Mouse (Mus musculus) gastrocnemius, postnatal 10 days (tissue): ENCODE data around the gene Ntng2. TPM values are rescaled to one million over a fixed set of nuclear protein-coding genes. Genes with fewer than 3 reads are reported as not detected.

Experiments
- DNase-seq: peaks from one replicate; pipeline ENCODE4 v3.0.0; 2021; ENCODE audit warnings: mixed read lengths
- long read RNA-seq, 2 experiments: library from polyadenylated mRNA; stranded (forward); transcript quantifications; one replicate each; pipeline ENCODE4 v2.0.0; 2021
- total RNA-seq, 2 experiments: library from RNA; stranded (reverse); gene quantifications; 2 replicates each; pipeline ENCODE4 v1.2.3; 2021

Ntng2 gene
- total RNA-seq = 10 to 100 TPM; 19.5 to 23.9 TPM
- long read RNA-seq, experiment 1 = 0 reads
- long read RNA-seq, experiment 2, partial matches to known transcripts = 0 of 3 reads
- long read RNA-seq, experiment 2, other reads (novel, unspliced or antisense) = 3 of 3 reads

DNA sequence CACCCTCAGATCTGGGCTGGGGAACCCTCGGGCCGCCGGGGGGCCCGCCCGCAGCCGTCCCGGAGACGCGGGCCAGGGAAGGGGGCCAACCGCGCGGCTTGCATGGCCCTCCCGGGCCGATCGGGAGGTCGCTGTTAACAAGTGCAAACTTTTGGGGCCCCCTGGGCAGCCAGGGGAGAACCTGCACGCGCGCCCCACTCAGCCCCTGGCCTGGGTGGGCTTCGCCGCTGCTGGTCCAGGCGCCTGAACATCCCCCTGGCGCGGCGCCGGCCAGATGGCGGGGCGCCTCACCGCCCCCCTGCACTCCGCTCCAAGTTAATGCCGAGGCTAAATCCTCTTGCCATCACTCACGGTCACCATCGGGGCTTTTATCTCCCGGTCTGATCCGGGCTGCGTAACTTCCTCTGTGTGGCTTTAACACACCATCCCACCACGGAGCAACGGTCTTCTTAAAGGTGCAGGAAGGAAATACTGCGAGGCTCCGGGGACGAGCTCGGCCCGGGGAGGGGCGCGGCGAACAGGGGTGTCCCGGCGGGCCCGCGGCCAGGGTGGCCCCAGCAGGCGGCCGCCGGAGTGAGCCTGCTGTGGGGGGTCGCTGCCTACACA, at the start of gene Ntng2:
TSS of gene Ntng2 (minus strand) at position 407 of the 606 bp plus-strand sequence.
- DNase-seq = no peak

DNA sequence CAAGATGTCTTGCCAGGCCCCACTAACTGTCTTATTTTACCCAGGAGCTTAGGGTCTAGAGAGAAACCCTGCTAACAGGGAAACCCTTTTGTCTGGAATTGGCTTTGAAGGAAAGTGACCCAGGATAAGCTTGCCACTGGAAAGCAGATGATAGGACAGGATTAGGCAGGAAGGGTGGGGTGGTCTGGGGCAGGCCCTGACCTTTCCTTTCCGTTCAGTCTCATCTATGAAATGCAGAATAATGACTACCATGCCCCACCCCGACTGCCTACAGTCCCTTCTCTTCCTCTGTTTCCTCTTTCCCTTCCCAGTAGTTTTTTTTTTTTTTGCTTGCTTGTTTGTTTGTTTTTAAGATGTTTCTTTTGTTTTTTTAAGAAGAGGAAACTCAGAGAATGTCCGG, 42.8 kb upstream of the Ntng2 start:
- DNase-seq = no peak

DNA sequence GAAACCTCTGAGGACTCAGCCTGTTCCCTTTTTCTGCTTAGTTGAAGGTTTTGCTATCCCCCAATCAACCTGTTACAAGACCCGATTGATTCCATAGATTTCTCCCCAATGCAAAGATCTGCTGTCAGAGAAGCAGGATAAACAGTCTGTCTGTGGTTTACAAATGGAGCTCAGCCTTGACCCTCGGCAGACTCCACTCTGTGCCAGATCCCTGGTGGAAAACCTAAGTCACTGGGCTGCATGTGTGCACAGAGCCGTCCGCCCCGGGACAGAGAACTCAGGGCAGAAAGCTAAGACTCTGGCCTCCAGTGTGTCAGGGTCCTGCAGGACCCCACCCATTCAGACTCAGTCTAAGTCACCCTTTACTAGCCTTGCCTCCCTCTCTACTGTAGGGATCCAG, 34.8 kb upstream of the Ntng2 start:
- DNase-seq = no peak

DNA sequence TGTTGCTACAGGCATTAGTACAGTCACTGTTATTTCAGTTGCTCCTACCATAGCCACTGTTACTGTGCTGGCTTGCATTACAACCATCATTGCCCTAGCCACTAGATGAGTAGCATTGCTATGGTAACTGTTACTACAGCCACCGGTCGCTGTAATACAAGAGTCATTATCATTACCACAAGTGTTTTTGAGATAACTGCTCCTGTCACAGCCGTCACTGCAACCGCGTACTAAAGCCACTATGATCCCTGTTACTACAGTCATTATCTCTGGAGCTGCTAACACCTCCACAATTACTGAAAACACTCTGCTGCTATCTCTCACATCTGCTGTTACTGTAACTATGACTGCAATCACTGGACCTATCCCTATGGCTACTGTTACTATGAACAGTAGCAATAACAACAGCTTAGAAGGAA, 24.9 kb upstream of the Ntng2 start:
- DNase-seq = no peak

DNA sequence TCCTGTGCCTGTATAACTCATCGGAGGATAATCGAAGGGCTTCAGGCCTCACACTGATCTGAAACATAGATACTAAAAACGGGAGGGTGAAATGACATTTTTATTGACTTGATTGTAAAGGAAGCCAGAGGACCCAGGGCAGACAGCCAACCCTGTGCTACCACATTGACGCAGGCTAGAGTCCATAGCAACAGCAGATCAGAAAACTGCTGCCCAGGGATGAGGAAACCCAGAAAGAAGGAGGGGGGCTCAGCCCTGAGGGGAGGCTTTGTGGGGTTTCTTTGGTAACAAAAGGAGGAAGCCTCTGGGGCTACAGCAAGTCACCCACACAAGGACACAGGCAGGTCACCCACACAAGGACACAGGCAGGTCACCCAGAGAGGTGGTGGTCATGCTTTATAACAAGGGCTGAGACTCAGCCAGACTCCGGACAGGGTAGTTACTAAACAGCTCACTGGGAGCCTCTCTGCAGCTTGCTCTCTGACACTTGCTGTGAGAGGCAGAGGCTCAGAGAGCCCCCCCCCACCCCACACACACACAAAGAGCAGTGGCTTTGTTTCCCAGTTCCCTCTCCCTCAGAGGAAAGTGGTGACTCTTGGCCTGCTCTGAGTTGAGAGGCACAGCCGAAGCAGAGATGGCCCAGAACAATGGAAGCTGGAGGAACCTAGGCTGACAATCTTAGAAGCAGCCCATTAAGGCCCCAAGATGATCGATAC, 19.2 kb upstream of the Ntng2 start:
- DNase-seq = no peak

DNA sequence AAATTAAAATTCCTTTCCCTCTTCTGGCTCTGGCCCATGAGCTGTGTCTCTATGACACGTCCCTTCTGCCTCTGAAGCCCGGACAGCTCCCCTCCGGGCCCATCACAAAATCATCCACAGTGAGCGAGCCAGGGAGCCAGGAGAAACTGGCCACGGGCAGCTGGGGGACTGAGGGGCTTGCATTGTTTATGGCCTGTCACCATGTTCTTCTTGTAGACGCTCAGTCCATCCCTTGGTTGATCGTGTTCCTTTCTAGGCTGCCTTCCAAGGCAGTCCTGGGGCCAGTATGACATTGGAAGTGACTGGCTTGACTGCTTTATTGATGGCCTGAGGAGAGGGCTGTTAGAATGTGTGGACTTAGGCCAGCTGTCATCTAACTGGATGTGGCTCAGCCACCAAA, 18.3 kb upstream of the Ntng2 start:
- DNase-seq = no peak

DNA sequence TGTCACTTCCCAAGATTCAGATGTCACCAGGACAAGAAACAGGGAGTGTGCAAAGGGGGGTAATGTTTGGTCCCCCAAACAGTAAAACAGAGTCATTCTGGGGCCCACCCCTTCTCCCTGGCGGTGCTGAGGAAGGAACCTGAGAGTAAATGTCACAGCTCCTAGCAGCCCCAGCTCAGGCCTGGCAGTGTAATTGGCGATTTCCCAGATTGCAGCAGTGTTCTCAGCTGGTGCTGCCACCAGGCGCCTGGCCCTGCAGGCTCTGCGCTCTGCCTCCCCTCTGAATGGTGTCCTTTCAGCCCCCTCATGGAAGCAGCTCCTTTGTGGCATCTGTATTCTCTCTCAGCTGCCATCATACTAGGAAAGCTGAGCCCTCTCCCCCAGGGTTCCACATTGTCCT, 14.0 kb upstream of the Ntng2 start:
- DNase-seq = no peak

DNA sequence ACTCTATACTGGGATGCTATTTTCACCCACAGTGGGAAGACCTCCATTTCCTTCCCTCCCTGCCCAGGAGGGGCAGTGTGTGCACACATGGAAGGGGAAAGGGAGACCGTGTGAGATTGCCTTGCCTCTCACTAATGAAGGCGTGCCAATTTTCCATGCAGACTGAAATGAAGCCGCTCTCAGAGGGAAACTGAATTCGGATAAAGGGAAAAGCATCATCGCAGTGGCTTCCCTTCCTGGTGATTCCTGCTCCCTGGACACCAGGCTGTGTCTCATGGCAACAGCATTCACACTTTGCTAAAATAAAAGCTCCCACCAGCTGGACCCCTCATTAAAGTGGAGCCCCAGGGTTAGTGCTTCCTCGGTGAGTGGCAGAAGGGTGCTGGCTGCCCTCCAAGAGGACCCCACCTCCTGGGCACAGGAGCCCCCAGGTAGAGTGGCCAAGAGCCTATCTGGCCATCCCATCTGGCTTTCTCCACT, 9.7 kb upstream of the Ntng2 start:
- no peak for DNase-seq

DNA sequence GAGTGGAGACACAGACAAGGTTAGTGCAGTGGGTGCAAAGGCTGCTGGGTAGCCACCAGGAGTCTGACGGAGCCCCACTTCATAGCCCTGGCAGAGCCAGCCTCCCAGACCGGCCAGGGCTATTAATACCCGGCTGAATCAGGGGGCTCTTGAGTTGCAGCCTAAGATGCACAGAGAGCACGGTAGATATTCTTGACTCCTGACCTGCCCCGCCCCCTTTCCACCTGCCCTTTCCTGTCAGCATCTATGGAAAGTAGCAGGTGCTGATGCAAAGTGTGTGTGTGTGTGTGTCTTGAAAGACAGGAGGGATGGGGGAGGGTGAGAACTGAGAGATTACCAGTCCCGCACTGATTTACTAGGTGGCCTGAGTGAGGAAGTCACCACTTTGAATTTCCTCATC, 8.3 kb upstream of the Ntng2 start:
- DNase-seq = no peak

DNA sequence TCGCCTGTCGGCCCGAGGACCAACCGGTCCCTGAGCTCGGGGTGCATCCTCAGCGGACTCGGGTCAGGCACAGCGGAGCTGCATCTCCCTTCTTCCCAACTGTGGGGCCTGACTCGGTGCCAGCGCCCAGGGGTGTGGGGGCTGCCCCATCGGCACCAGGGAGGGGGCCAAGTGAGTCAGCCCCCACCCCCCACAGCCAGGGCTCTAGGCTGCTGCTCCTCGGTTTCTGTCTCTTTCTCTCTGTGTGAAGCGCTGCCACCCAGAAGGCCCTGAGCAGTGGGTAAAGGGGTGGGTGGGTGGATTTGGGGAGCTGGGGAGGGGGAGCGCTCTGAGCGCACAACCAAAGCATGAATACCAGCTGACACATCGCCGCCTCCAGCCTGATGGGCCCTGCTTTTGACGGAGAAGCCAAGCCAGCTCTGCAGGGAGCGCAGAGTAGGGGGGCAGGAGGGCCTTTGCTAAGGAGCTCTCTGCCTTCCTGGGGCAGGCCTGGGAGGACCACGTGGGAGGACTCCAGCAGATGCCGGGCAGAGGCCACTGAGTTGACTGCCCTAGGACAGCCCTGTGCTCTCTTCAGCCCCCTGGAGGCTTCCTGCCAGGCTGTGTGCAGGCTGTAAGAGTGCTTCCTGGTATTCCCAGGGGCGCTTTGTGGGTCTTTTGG, 530 bp upstream of the Ntng2 start:
- DNase-seq = peak; percentile 39

DNA sequence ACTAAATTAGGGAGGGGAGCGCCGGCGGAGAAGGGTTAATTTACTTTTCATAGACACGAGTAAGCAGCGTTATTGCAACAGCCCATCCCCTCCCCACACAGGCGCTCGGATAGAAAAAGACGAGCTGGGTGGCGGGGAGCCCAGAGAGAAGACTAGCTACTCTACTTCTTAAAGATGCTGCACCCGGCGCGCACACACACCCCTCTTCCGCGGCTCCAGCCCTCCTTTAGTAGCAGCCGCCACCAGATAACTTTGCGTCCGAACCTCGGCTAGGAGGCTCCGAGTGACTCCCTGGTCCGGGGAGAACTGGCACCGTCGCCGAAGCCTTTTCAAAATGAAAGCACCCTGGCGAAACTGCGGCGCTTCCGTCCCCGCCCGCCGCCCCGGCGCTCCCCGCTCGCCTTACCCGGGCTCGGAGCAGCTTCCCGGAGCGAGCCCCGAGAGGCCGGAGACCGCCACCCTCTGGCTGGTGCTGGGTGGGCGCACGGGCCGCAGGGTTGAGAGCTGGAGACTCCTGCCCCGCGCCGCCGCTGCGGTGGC, 676 bp downstream of the Ntng2 start:
- DNase-seq = peak; percentile 64

DNA sequence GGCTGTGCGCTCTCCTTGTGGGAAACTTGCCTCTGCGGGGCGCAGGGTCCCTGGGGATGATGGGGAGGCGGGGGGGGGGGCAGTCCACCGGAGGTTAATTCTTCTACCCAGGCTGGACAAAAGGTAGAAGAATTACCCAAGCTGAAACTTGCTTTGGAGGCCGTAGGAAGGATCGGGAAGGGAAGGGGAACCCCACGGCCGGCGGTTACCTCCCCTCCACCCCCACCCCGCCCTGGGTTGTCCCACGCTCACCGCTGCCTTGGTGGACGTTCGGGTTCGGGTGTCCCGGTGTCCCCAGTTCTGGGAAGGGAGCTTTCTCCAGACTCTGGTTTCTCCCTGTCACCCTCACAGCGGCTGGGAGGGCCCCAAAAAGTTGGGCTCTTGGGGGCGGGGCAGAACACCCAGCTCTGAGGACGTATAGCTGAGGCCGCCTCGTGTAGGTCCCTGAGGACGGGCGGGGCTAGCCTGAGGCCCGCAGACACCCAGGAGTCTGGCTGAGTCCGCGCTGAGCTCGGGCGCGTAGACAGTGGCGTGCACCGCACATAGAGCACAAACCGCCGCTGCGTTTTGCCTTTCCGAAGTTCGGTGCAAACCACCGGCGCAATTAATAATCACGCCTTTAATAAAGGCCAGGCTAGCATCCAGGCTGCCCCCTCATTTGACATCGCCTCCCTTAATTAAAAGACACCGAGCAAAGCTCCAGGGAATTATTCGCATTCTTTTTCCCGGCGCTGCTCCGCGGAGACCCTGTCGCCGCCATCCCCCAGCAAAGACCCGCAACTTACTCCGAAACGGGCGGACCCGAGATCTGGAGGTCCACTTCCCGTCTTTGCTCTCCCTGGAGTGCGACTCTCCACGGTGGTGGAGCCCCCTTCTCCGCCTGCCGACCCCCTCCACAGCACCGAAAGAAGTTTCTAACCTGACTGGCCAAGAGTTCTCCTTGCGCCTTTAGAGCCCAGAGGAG, 1.4 kb downstream of the Ntng2 start:
- DNase-seq = no peak

DNA sequence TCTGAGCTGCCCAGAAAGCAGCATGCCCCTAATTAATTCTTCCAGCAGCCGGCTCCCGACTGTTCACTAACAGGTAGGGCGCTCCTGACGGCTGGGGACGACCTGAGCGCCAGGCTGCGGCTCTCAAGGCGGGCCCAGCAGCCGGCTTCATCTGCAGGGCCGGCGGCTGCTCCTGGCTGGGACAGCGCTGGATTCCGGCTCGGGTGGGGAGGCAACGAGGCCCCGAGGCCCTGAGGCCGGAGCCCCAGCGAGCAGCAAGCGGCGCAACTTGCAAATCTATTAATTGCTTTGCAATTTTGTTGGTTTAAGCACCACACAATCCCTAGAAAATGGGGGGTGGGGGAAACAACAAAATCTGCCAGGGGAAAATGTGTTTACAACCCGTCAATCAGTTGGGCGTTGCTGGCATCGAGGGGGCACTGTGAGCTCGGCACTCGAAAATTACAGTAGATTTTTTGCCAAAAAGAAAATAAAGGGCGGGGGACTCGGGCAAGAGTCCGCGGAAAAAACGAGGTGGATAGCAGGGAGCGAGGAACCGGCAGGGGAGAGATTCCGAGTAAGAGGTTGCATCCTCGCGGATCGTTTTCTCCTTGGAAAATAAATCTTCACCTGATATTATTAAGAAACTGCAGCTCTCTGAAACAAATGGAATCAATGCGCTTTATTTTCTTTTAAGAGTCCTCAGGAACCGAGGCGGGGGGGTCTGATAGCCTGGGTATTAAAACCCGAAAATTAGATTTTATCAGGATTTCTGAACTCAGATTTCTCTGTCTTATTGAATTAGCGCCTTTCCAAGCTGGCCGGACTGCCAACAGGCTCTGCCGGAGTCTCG, 2.3 kb downstream of the Ntng2 start:
- DNase-seq = no peak

DNA sequence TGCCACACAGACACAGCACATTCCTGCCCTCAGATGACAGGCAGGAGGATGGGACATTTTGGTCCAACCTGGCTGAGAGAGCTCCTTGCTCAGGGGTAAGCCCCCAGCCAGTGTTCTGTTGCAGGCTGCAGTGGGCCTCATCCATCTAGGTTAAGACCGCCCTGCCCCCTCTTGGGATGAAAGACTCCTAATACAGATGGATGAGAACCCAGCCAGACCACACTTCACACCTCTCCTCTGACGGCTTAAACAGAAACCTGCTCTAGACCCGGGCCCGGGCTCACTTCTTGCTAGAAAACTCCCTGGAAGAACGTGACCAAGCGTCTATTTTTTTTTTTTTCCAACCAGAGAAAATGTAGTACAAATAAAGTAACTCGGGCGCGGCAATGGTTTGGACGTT, 3.0 kb downstream of the Ntng2 start:
- DNase-seq = no peak

DNA sequence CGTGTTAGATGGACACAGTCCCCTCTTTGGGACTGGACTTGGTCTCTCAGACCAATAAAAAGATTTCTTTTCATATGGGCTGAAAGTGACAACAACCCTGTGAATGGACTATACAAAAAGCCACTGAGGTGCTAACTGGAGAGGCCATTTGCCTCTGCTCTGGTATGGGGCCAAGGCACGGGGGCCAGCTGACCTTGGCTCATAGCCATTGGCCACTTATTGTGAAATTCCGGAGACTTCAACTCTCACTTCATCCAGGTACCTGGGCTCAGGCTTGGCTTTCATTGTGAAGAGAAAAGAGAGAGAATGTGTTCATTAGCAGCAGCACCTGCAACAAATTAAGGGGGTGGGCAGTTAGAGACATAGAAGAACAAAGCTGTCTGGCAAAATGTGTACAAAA, 4.3 kb downstream of the Ntng2 start:
- DNase-seq = no peak

DNA sequence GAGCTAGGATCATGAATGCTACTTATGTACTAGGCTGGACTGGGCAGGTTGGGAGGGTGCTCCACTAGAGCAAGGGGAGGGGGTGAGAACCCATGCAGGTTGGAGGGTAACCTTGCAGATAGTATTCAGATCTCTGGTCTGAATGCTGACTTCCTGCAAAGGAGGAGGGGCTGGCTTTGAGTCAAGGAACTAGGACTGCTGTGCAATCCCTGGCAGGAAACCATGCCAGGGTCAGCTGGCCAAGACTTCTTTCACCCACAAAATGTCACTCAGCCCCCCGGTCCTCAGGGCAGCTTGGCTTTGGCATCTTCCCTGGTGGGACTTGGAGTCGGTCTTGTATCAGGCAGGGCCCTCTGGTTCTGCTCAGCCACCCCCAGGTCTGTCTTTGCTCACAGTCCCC, 5.4 kb downstream of the Ntng2 start:
- no peak for DNase-seq

DNA sequence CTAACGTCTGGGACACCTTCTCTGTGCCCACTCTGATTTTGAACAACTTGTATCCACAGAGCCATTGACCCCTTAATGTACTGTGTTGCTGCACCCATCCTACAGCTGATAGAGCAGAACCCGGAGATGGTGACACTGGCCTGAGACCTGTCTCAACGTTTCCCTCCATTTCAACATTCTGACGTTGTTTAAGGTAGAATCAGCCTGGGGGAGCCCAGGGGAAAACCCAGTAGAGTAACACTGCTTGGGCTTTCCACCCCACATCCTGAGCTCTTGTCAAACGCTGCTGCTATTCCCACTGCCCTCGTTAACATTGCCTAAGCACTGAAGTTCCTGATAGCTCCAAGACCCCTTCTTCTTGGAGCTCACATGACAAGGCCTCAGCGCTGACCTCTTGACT, 5.9 kb downstream of the Ntng2 start:
- DNase-seq = no peak

DNA sequence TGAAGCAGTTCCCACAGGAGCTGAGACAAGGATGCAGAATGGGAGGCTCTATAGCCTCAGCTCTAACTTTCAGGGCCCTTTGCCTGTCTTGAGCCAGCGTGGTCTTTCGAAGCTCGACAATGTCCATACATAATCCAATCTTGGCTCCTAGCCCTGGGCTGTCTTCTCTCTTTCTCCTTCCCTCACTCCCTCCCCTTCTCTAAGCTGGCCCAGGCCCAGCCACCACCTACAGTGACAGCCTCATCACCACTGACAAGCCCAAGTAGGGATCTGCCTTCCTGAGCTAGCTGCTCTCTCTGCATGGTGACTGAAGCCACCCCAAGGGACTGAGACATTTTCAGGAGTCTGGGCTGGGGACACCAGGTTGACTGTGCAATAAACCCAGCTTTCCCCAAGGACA, 6.5 kb downstream of the Ntng2 start:
- DNase-seq = no peak

DNA sequence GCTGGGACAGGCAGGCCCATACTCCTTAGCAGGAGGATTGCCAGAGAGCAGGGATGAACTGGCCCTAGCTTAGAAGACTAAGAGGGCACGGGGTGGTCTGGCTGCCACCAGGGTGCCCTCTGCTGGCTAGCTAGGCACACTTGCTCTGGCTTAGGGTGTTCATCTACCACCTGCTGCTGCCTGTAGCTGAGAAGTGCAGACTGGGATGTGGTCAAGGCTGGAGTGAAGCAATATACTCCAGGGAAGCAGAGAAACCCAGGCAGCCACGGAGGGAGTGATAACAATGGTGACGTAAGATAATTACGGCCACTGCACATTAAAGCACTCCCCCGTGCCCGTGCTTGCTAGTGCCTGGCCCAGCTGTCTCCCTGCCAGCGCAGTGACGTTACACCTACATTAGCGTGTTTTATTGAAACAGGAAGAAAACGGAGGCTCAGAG, 7.4 kb downstream of the Ntng2 start:
- DNase-seq = peak; percentile 44

DNA sequence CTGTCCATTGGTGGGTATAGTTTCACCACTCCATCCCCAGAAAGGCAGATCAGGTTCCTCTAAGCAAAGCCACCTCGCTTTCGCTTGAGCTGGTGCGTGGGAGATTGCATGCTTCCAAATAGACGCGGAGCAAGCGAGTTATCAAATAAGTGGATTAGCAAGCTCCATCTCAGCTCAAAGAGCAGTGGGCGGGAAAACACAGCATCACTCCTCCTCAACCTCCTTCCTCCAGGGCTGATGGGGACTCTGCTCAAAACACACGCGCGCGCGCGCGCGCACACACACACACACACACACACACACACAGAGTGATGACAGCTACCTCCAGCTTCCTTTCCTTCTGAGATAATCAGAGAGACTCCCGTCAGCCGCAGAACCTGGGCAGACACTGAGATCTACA, 13.5 kb downstream of the Ntng2 start:
- no peak for DNase-seq

DNA sequence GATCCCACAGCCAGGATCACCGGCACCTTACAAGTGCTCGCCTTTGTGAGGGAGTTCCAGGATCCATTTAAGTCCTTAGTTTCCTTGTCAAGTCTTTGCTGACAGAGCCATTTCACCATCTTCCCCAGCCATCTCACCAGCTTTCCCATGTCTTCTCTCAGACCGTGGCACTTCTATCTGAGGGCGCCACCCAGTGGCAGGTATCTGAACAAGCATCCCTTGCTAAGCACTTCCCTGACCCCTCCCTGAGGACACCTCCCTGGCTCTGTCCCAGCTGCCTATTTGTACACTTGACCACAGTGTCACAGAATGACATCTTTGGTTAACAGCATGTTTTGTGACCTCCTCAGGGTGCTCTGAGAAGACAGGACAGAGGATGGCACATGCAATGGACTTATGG, 15.2 kb downstream of the Ntng2 start:
- peak; percentile 80 for DNase-seq
